Mouse (Mus musculus) neural tube, embryonic 10.5 days (tissue): ENCODE measurements at regions not wholly inside any gene's neighbourhood (a gene's known extent, or its start where the extent isn't known, plus 50 kb on each side); places are given as distances from the start of the nearest gene placed in this dataset.

Experiments
- DNase-seq: peaks from one replicate; pipeline ENCODE4 v3.0.0-alpha.2; 2017; ENCODE audit warnings: low spot score; ENCODE audit errors: extremely low spot score

- DNase-seq: no peak
Measured at GRCm38 (mm10) chr11:79827034-79827433, 135.2 kb downstream of the Utp6 start.

GRCm38 (mm10) chr11:79825881-79826280, 136.3 kb downstream of the Utp6 start:
- DNase-seq: no peak

GRCm38 (mm10) chr11:79823631-79824310, 138.4 kb downstream of the Utp6 start:
- DNase-seq: no peak

- no peak for DNase-seq
Measured at GRCm38 (mm10) chr11:79821986-79822385, 140.2 kb downstream of the Utp6 start.

GRCm38 (mm10) chr11:79815156-79815555, 147.0 kb downstream of the Utp6 start:
- no peak for DNase-seq

- peak; percentile 50 for DNase-seq
Measured at GRCm38 (mm10) chr11:79806911-79807466, 155.2 kb downstream of the Utp6 start.

GRCm38 (mm10) chr11:79806417-79806816, 155.8 kb downstream of the Utp6 start:
- no peak for DNase-seq

- peak; percentile 70 for DNase-seq
Measured at GRCm38 (mm10) chr11:79805981-79806415, 156.2 kb downstream of the Utp6 start.

- DNase-seq: no peak
Measured at GRCm38 (mm10) chr11:79803971-79804370, 158.2 kb downstream of the Utp6 start.

- DNase-seq: no peak
Measured at GRCm38 (mm10) chr11:79803006-79803405, 159.2 kb downstream of the Utp6 start.

- no peak for DNase-seq
Measured at GRCm38 (mm10) chr11:79802566-79802965, 159.6 kb downstream of the Utp6 start.

- no peak for DNase-seq
Measured at GRCm38 (mm10) chr11:79800256-79800655, 161.9 kb downstream of the Utp6 start.

- DNase-seq: no peak
Measured at GRCm38 (mm10) chr11:79788251-79788741, 173.9 kb downstream of the Utp6 start.

- no peak for DNase-seq
Measured at GRCm38 (mm10) chr11:79787766-79788165, 174.4 kb downstream of the Utp6 start.

GRCm38 (mm10) chr11:79784071-79784470, 178.1 kb downstream of the Utp6 start:
- DNase-seq: no peak

- DNase-seq: no peak
Measured at GRCm38 (mm10) chr11:79781966-79782365, 180.2 kb downstream of the Utp6 start.

GRCm38 (mm10) chr11:79779756-79780155, 182.4 kb downstream of the Utp6 start:
- DNase-seq: no peak

GRCm38 (mm10) chr11:79778522-79778921, 183.7 kb downstream of the Utp6 start:
- no peak for DNase-seq

- no peak for DNase-seq
Measured at GRCm38 (mm10) chr11:79777988-79778387, 184.2 kb downstream of the Utp6 start.

- DNase-seq: no peak
Measured at GRCm38 (mm10) chr11:79776577-79776976, 185.6 kb downstream of the Rab11fip4 start.

- no peak for DNase-seq
Measured at GRCm38 (mm10) chr11:79773755-79774154, 182.7 kb downstream of the Rab11fip4 start.

GRCm38 (mm10) chr11:79771431-79771830, 180.4 kb downstream of the Rab11fip4 start:
- DNase-seq: no peak

- DNase-seq: no peak
Measured at GRCm38 (mm10) chr11:79767111-79767510, 176.1 kb downstream of the Rab11fip4 start.
